Mouse (Mus musculus): ENCODE measurements around the gene Ggcx.
"Not testable (repeated sequence)": the region's sequence is repeated elsewhere in the genome, so short reads cannot be mapped to it uniquely, and the experiment has no call there.

Gene Ggcx

GRCm38 (mm10) chr6:72429061-72429842 lies 15.1 kb downstream of the Ggcx start:
- DNase-seq (ENCODE audit: low read depth) = no peak

- DNase-seq (ENCODE audit: low read depth) = no peak
Measured at GRCm38 (mm10) chr6:72430989-72431921, 17.1 kb downstream of the Ggcx start.

GRCm38 (mm10) chr6:72432153-72432552 lies 18.0 kb downstream of the Ggcx start:
- no peak for DNase-seq (ENCODE audit: low read depth)

GRCm38 (mm10) chr6:72438226-72438625 lies 24.1 kb downstream of the Ggcx start:
- DNase-seq (ENCODE audit: low read depth) = no peak

- DNase-seq (ENCODE audit: low read depth) = peak; percentile 42
Measured at GRCm38 (mm10) chr6:72438862-72439354, 24.8 kb downstream of the Ggcx start.

GRCm38 (mm10) chr6:72439355-72440185 lies 25.5 kb downstream of the Ggcx start, which contains the start of gene Mat2a:
Gene Mat2a, minus strand, starts transcription at chr6:72439558.
- DNase-seq (ENCODE audit: low read depth) = peak; percentile 88

GRCm38 (mm10) chr6:72440186-72440990 lies 26.3 kb downstream of the Ggcx start:
- DNase-seq (ENCODE audit: low read depth) = no peak

GRCm38 (mm10) chr6:72442921-72443604 lies 29.0 kb downstream of the Ggcx start:
- DNase-seq (ENCODE audit: low read depth) = no peak

- no peak for DNase-seq (ENCODE audit: low read depth)
Measured at GRCm38 (mm10) chr6:72445011-72445410, 30.9 kb downstream of the Ggcx start.

- no peak for DNase-seq (ENCODE audit: low read depth)
Measured at GRCm38 (mm10) chr6:72447487-72447886, 33.4 kb downstream of the Ggcx start.

- DNase-seq (ENCODE audit: low read depth) = not testable (repeated sequence)
Measured at GRCm38 (mm10) chr6:72451778-72452177, 37.7 kb downstream of the Ggcx start.

GRCm38 (mm10) chr6:72452329-72452728 lies 38.2 kb downstream of the Ggcx start:
- no peak for DNase-seq (ENCODE audit: low read depth)

- no peak for DNase-seq (ENCODE audit: low read depth)
Measured at GRCm38 (mm10) chr6:72453578-72453977, 39.5 kb downstream of the Ggcx start.

- no peak for DNase-seq (ENCODE audit: low read depth)
Measured at GRCm38 (mm10) chr6:72454072-72454746, 40.1 kb downstream of the Ggcx start.

GRCm38 (mm10) chr6:72454833-72455373 lies 40.8 kb downstream of the Ggcx start:
- peak; percentile 80 for DNase-seq (ENCODE audit: low read depth)

- DNase-seq (ENCODE audit: low read depth) = no peak
Measured at GRCm38 (mm10) chr6:72456567-72456966, 42.5 kb downstream of the Ggcx start.

- DNase-seq (ENCODE audit: low read depth) = no peak
Measured at GRCm38 (mm10) chr6:72458418-72458817, 44.3 kb downstream of the Ggcx start.

GRCm38 (mm10) chr6:72458921-72459320 lies 44.8 kb downstream of the Ggcx start:
- no peak for DNase-seq (ENCODE audit: low read depth)

GRCm38 (mm10) chr6:72460036-72460801 lies 46.1 kb downstream of the Ggcx start:
- no peak for DNase-seq (ENCODE audit: low read depth)

Data from fibroblast of lung, adult 2 months (primary cell).